Mouse (Mus musculus) lung, adult 18-20 months (tissue): Measurements from ENCODE around the gene Gm37240.
A peak's percentile ranks its signal among the peaks of the same experiment; 100 is the strongest.

Experiments
- DNase-seq, 2 experiments: peaks; one replicate each; pipeline ENCODE4 v3.0.0; 2022; ENCODE audit warnings: mixed read lengths in 2 of 2

The Gm37240 gene

DNA sequence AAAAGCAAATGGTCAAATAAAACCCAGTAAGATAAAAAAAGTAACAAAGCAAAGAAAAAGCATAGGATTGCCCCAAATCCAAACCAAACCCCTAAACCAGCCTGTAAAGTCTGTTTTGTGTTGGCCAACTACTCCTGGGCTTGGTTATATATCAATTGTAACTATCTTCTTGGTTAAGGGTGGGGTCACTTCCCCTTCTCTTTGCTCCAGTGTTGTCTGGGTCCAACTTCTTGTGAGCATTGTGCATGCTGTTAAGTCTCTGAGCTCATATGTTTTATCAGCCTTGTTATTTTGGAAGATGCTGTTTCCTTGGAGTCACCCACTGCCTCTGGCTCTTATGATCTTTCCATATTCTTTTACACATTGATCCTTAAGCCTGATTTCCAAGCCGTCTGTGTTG is 1032.9 kb downstream of the Gm37240 start:
- no peak for DNase-seq

GRCm38 (mm10) chr3:84852877-84853276 is 1034.4 kb downstream of the Gm37240 start:
- DNase-seq, result peak; percentile 70 to 73

DNA sequence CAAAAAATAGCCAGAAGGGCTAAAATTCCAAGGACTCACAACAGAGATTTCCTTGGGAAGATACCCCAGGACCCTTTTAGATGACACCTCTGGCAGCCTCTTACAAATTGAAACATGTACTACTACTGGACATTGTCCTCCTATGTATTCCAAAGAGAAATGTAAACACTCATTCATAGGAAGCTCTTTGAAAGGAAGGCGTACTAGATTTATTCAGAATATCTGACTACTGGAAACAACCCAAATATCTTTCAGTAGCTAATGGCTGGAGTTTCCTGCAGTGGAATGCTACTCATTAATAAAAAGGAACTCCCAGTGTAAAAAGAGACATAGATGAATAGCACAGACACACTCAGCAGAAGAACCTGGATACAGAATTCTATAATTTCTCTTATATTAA is 1035.5 kb downstream of the Gm37240 start:
- no peak for DNase-seq

- DNase-seq, result no peak
Measured at GRCm38 (mm10) chr3:84850418-84850817, 1036.9 kb downstream of the Gm37240 start.

DNA sequence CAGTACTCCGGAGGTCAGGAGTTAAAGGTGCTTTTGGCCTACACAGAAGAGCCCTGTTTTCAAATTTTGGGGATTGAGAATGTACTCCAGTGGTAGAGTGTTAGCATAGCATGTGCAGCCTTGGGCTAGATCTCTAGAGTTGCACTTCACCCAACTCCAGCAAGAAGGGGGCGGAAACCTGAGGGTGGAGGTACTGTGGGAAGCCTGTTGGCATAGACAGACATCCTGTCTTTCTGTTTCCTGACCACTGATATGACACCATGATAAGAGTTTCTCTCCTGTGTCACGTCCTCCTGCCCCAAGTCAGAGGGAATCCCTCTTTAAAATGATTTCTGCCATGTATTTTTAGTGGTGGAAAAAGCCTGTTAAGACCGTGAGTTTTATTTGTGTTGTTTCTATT is 1038.5 kb downstream of the Gm37240 start:
- peak; percentile 59 to 77 for DNase-seq

GRCm38 (mm10) chr3:84843594-84843993 is 1043.7 kb downstream of the Gm37240 start:
- peak; percentile 23 to 78 for DNase-seq

DNA sequence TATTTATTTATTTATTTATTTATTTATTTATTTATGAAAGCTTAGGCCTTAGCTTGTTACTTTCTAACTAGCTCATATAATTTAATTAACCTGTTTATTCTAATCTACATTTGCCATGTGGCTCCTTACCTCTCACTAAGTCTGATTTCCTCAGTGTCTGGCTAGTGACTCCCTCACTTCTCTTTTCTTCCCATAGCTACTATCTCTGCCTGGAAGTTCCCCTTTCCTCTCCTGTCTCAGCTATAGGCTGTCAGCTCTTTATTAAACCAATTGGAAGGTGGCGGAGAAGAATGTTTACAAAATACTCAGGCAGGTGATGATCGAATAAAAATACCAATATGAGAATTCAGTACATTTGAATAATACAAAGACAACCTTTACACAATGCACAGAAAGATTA is 1044.5 kb downstream of the Gm37240 start:
- no peak for DNase-seq

DNA sequence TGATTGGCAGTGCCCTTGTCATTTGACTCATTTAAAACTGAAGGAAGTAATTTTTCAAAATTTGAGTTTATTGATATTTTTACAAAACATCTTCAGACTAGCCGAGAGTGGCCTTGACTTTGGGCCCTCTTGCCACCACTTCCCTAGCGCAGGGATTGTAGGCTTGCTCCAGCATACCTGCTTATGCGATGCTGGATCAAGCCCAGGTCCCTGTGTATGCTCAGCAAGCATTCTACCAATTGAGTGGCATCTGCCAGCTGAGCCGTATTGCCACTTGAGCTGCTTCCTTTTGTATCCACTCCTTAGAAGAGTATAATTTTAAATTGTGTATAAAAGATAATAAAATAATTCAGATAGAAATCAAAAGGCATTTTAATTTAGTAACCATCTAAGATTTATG is 1046.0 kb downstream of the Gm37240 start:
- no peak for DNase-seq

DNA sequence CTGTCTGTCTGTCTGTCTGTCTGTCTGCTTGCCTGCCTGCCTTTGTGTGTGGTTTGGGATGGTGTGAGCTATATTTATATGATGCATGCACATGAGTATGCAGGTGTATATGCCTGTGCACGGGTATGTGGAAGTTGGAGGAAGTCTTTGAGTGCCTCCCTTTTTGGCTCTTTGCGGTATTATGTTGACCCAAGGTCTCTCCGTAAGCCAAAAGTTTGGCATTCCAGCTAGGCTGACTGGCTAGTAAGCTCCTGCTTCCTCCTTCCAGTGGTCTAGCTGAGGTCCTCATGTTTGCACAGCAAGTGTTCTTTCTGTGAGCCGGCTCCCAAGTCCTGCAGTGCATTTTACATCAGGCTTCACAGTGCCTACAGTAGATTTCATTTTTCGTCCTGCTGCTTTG is 1047.8 kb downstream of the Gm37240 start:
- DNase-seq, result peak; percentile 24 to 51

DNA sequence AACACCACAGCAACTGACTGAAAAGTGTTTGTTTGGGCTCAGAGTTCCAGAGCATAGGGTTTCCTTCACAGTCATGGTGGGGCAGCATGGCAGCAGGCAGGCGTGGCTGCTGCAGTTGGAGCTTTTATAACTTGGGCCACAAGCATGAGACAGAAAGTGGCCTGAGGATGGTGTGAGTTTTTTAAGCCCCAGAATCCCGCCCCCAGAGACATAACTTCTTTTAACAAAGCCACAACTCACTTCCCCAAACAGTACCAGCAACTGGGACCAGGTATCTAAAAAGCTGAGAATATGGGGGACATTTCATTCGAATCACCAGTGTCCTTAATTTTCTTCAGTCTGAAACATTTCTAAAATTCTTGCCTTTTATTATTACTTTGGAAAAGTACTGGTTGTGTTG is 1049.3 kb downstream of the Gm37240 start:
- DNase-seq, result no peak

GRCm38 (mm10) chr3:84836029-84836428 is 1051.3 kb downstream of the Gm37240 start:
- DNase-seq, result no peak

GRCm38 (mm10) chr3:84829366-84829765 is 1058.0 kb downstream of the Gm37240 start:
- DNase-seq, result no peak

GRCm38 (mm10) chr3:84827617-84828016 is 1059.7 kb downstream of the Gm37240 start:
- DNase-seq, result no peak

GRCm38 (mm10) chr3:84826938-84827337 is 1060.4 kb downstream of the Gm37240 start:
- no peak for DNase-seq

DNA sequence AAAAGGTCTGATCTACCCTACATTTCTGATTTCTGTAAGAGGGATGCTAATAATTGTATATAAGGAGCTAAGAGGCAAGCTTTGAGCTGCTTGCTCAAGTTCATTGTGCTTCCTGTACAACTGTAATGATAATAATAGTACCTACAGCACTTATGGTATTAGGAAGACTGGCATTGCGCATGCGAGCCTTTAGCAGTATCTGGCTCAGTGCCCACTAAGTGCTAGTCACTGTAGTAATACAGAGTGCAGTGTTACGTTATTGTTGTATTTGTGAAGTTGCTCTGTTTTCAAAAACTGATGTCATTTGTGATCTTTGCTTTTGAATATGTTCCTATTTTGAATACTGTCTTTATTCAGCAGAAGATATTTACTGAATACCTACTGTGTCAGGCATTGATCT is 1060.9 kb downstream of the Gm37240 start:
- peak; percentile 31 to 65 for DNase-seq

DNA sequence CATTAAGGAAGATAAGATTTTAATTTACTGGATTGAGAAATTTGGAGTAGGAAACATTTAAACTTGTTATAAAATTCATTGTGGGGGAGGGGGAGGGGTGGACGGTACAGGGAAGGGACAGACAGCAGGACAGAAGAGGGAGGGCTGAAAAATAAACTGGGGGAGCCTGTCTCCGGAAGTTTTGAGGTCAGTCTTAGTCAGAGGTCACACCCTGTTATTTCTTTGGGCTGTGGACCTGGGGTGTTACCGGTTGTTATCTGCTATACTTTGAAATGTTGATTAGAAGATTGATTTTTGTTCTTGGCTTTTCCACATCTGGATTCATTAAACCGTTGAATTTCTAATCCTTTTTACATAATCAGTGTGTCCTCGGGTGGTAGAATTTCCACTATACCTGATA is 1061.3 kb downstream of the Gm37240 start:
- DNase-seq, result no peak

GRCm38 (mm10) chr3:84820654-84821201 is 1066.6 kb downstream of the Gm37240 start:
- DNase-seq, result no peak

- DNase-seq, result no peak
Measured at GRCm38 (mm10) chr3:84816951-84817350, 1070.4 kb downstream of the Gm37240 start.

- peak; percentile 28 to 50 for DNase-seq
Measured at GRCm38 (mm10) chr3:84815461-84815860, 1071.9 kb downstream of the Gm37240 start.

GRCm38 (mm10) chr3:84814762-84815381 is 1072.4 kb downstream of the Gm37240 start, which contains the start of gene Fbxw7:
TSS of gene Fbxw7 (plus strand) at chr3:84815268.
- DNase-seq, result no peak

- peak; percentile 100 for DNase-seq
Measured at GRCm38 (mm10) chr3:84814157-84814761, 1073.1 kb downstream of the Gm37240 start.

GRCm38 (mm10) chr3:84813436-84814156 is 1073.7 kb downstream of the Gm37240 start:
- no peak for DNase-seq

DNA sequence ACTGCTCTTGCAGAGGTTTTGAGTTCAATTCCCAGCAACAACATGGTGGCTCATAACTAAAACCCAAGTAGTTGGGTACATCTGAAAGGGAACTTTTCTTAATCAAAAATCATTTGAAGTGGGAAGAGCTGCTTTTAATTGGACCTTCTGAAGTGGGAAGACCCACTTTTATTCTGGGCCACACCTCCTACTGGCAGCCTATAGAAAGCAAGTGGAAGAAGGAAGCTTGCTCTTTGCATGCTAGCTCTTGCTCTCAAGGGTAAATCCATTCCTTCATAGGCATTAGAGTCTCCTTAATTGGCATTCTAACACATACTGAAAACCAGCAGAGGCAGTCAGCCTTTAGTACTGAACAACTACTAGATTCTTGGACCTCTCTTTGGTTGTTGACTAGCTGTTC is 1076.5 kb downstream of the Gm37240 start:
- no peak for DNase-seq

- DNase-seq, result no peak
Measured at GRCm38 (mm10) chr3:84808906-84809305, 1078.4 kb downstream of the Gm37240 start.
